Mouse (Mus musculus) bone marrow, adult 2 months (tissue): Measurements from ENCODE around the gene Bud31.

Experiments used
- CTCF ChIP-seq: fragments of 200-500 bp; IDR thresholded peaks from 2 replicates; pipeline ENCODE4 v1.5.1; 2011; ENCODE audit warnings: low read length, control low read depth; ENCODE audit not compliant: control insufficient read depth, insufficient read depth
- POLR2A ChIP-seq: fragments of 200-500 bp; IDR thresholded peaks from 2 replicates; pipeline ENCODE4 v1.6.1; 2011; ENCODE audit warnings: low read depth, mild to moderate bottlenecking, control low read depth, low read length, borderline replicate concordance; ENCODE audit not compliant: control insufficient read depth

- TF ChIP-seq CTCF (no peak), POLR2A (no peak)
Measured at GRCm38 (mm10) chr5:145189416-145189815, 49.3 kb downstream of the Bud31 start.
